Mouse (Mus musculus): ENCODE measurements at regions not wholly inside any gene's neighbourhood (a gene's known extent, or its start where the extent isn't known, plus 50 kb on each side); places are given as distances from the start of the nearest gene placed in this dataset.

DNA sequence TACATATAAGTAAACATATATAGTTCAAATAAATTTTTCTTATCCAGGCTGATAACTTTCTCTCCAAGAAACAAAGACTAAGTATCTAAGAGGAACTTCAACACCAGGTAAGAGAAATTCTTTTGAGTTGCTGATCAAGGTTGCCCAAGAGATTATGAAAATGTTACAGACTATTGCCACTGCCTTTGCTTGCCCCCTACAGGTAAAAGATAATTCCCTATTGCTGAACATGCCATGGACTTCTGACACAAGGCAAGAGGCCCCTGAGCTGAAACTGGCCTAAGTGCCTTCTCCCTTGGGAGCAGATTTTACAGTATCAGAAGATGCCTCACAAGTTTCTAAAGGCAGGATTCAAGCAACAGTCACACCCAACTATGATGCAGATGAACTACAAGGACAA lies 2914.2 kb upstream of the Gm6569 start:
- DNase-seq: no peak

DNA sequence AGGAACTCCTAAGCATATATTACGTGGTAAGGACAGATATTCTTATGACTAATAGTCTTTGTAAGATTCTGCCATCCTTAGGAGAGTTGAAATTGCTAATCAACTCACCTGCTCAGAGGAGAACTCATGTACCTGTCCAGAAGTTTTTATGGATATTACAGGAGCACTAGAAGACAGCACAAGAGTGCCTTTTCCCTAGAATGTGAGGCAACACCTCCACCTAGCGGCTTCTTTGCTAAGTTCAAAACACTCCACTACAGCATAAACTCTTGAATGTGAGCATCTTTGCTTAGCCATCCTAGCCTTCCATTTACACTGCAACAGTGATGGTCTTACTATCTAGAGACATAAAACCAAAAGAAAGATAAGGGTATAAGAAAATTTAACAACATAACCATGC lies 2913.5 kb upstream of the Gm6569 start:
- DNase-seq: peak; percentile 34
